Mouse (Mus musculus) CH12.LX (cell line): Measurements from ENCODE around the gene Nfe2l1.

ENCODE experiments used
- CTCF ChIP-seq, 2 experiments: IDR thresholded peaks in 1 of 2; conservative IDR thresholded peaks in 1 of 2; 2 replicates each; pipeline ENCODE4 v1.5.1; 2011 to 2012; ENCODE audit warnings: low read depth in 2 of 2, low read length in 2 of 2, improper control_type of control experiment in 1 of 2, inconsistent platforms in 1 of 2, mild to moderate bottlenecking in 1 of 2, moderate library complexity in 1 of 2
- POLR2A ChIP-seq: IDR thresholded peaks from 2 replicates; pipeline ENCODE4 v1.6.1; 2011; ENCODE audit warnings: low read depth, mild to moderate bottlenecking, improper control_type of control experiment, low read length
- POLR2AphosphoS2 ChIP-seq: IDR thresholded peaks from 2 replicates; pipeline ENCODE4 v1.6.1; 2011; ENCODE audit warnings: low read depth, low read length, improper control_type of control experiment
- TCF12 ChIP-seq: IDR thresholded peaks from 2 replicates; pipeline ENCODE4 v1.6.1; 2014; ENCODE audit warnings: low read depth, mild to moderate bottlenecking, inconsistent platforms, low read length, improper control_type of control experiment

DNA sequence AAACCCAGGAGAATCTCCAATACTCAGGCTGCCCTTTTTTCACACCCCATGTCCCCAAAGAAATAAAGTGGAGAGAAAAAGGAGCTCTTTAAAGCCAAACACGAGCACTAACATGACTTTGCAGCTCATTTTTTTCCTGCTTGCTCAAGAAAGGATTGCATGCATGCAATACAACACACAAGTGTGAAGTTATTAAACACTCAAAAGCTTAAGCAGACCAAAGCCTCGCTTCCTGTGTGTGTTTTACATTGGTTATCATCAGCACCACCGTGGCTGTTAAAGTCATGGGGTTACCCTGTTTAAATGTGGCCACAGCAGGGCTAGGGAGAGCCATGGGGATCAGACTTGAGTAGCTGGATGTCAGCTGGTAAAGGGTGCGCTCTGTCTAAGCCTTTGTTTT lies 47.3 kb upstream of the Nfe2l1 start:
- TF ChIP-seq POLR2A (no peak), TCF12 (no peak), CTCF (conservative IDR thresholded peaks at IDR 0.05 in 1 of 2, IDR thresholded peaks at IDR 0.05 in 1 of 2; ENCODE audit: low read depth in 2 of 2, low read length in 2 of 2) (no peak), POLR2AphosphoS2 (no peak)
